Mouse (Mus musculus) cerebellum, adult 2 months (tissue): ENCODE results near the gene Rassf10. TPM values are rescaled to one million over a fixed set of nuclear protein-coding genes. Genes with fewer than 3 reads are reported as not detected.

Experiments used
- DNase-seq, 2 experiments: peaks; one replicate each; pipeline ENCODE4 v3.0.0; 2021
- H3K27ac ChIP-seq: fragments of 200-500 bp; 2 replicates; pipeline ENCODE4 v1.5.1; 2012; ENCODE audit warnings: low read length, control low read depth, inconsistent platforms; ENCODE audit not compliant: insufficient read depth
- H3K27me3 ChIP-seq: fragments of 200-500 bp; 2 replicates; pipeline ENCODE4 v1.6.1; 2012; ENCODE audit warnings: inconsistent platforms, mild to moderate bottlenecking, low read length, moderate library complexity; ENCODE audit not compliant: control insufficient read depth, insufficient read depth
- H3K4me1 ChIP-seq: fragments of 200-500 bp; 2 replicates; pipeline ENCODE4 v1.6.1; 2011; ENCODE audit warnings: low read length; ENCODE audit not compliant: control insufficient read depth, insufficient read depth
- H3K4me3 ChIP-seq: fragments of 200-500 bp; replicated peaks from 2 replicates; pipeline ENCODE3; 2011; ENCODE audit warnings: mild to moderate bottlenecking, low read depth, low read length, control low read depth; ENCODE audit not compliant: insufficient read depth
- CTCF ChIP-seq: fragments of 200-500 bp; IDR thresholded peaks from 2 replicates; pipeline ENCODE4 v1.5.1; 2011; ENCODE audit warnings: low read depth, mild to moderate bottlenecking, control low read depth, low read length, moderate library complexity, borderline replicate concordance; ENCODE audit not compliant: insufficient read depth
- POLR2A ChIP-seq: fragments of 200-500 bp; IDR thresholded peaks from 2 replicates; pipeline ENCODE4 v1.6.1; 2011; ENCODE audit warnings: low read length, control low read depth, borderline replicate concordance; ENCODE audit not compliant: insufficient read depth
- WGBS: fragments of 180-500 bp; shearing (Covaris S2); methylation state at CpG from one replicate; pipeline ENCODE4 v1.1.7; 2018; 5-methylcytosine and 5-hydroxymethylcytosine counted together
- polyA plus RNA-seq: library from polyadenylated mRNA; depleted of rRNA; stranded (reverse); fragments of >200 nt; gene quantifications from 2 replicates; pipeline ENCODE4 v1.2.3, GENCODE M21; 2012

Gene Rassf10
- polyA plus RNA-seq, 1 experiment: 0.70 TPM

DNA sequence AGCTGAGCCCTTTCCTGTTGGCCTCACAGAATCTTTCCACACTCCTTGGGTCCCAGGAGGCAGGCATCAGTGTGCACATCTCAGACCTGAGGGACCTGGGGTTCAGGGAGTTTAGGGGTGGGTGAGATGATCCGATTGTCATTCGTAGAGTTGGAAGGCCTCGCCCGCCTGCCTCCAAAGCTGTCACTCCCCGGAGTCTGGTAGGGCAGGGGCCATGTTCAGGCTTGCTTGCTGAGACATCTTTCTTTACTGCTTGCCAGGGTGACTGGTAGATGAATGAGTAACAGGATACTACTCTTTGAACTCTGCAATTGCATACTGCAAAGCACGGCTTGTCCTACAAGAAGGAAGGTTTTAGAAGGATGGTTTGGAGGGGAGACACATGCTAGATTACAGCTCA, 52.0 kb downstream of the Rassf10 start:
- WGBS: 93% methylated on average over 6 of the region's 6 CpGs
- TF ChIP-seq CTCF (no peak), POLR2A (no peak)
- Histone ChIP-seq H3K27ac (no peak overlapping the region), H3K4me1 (no peaks in the 10 kb centered on the region), H3K4me3 (no peak overlapping the region), H3K27me3 (no peaks in the 10 kb centered on the region)
- no peak for DNase-seq
